Mouse (Mus musculus) right cerebral cortex, postnatal 4 days (tissue): ENCODE measurements around the gene Rab21.
"Not testable (repeated sequence)": the region's sequence is repeated elsewhere in the genome, so short reads cannot be mapped to it uniquely, and the experiment has no call there.

Experiments
- DNase-seq: peaks from one replicate; pipeline ENCODE4 v3.0.0-alpha.2; 2022

The Rab21 gene

GRCm38 (mm10) chr10:115323295-115323694 is 7.9 kb upstream of the Rab21 start:
- peak; percentile 72 for DNase-seq

DNA sequence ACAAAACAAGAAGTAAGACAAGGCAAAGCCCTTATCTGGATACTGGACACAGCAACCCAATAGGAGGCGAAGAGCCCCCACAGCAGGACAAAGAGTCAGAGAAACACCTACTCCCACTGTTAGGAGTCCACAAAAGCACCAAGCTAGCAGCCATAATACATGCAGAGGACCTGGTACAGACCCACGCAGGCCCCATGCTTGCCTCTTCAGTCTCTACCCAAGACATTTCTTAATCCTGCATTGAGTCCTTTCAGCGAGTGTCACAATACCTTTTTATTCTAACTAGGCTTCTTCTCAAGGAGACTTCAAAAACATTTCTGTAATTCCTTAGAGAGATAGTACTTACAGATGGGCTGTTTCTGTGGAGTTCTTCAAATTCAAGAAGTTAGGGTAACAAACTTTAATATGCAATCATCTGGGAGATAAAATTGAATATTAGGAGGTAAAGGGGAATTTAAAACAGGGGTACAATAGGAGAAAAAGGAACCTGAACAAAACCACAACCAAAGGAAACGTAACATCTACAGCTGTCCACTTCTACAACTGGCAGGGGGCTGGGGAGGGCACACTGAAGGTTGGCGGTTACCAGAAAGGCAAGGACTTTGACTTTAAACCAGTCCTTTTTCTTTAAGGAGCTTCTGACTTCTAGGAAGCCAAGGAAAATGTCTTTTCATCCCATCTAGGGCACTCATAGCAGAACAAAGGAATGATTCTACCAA is 6.1 kb upstream of the Rab21 start:
- DNase-seq = no peak

DNA sequence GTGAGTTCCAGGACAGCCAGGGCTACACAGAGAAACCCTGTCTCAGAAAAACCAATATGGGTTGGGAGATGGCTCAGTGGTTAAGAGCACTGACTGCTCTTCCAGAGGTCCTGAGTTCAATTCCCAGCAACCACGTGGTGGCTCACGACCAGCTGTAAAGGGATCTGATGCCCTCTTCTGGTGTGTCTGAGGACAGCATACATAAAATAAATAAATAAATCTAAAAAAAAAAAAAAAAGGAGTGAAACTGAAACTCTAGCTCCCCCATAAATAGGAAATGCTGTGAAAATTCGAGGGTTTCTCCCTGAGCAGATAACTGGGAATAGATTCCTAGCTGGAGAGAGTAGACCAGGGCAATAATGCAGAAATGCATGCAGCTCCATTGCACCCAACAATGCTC is 3.0 kb upstream of the Rab21 start:
- not testable (repeated sequence) for DNase-seq

DNA sequence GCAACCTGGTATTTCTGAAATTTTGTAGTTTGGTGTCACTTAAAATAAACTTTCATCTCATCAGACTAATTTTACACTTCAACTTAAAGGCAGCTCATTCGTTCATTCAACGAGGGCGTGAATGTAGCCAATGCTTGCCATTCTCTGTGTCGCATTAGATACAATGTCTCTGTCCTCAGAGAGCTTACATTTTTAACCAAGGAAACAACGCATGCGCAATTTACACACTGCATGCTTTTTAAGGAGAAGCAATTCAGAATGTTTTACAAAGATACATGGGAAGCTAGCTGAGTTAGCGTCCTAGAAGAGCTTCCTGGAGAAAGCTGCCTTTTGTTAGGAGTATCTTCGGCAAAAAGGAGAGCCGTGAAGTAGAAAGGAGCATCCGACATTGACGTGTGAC is 919 bp upstream of the Rab21 start:
- DNase-seq = no peak

DNA sequence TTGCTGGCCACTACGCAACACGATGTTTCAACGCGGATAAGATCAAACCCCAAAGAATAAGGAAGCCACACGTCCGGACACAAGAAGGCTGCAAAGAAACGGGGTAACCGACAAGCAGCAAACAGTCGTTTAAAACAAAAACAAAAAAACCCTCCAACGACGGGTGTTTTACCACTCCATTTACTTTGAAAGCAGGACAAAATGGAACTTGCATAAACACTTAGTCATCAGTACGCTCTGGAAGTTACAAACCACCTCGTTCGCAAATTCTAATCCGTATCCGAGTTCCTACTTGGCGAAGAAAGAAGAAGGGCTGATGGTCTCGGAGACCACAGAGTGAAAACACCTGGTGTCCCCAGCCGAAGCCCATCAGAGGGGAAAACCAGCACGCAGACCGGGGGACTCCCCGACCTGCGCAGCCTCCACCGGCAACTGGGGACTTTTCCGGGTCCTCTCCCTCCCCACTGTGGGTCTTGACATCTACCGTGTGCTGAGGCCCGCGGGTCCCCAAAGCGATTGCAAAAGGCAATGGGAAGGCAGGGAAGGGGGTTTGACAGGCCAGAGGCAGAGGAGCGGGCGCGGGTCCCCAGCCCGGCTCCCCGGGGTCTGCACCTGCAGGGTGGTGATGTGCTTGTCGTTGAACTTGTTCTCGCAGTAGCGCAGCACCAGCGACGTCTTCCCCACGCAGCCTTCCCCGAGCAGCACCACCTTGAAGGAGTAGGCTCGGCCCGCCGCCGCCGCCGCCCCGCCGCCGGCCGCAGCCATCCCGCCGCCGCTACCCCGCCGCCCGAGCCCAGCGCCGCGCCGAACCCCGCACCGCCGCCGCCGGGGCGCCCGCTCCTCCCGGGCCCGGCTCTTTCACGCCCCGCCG is 577 bp downstream of the Rab21 start:
- peak; percentile 53 for DNase-seq

GRCm38 (mm10) chr10:115314287-115314581 is 1.2 kb downstream of the Rab21 start:
- no peak for DNase-seq

DNA sequence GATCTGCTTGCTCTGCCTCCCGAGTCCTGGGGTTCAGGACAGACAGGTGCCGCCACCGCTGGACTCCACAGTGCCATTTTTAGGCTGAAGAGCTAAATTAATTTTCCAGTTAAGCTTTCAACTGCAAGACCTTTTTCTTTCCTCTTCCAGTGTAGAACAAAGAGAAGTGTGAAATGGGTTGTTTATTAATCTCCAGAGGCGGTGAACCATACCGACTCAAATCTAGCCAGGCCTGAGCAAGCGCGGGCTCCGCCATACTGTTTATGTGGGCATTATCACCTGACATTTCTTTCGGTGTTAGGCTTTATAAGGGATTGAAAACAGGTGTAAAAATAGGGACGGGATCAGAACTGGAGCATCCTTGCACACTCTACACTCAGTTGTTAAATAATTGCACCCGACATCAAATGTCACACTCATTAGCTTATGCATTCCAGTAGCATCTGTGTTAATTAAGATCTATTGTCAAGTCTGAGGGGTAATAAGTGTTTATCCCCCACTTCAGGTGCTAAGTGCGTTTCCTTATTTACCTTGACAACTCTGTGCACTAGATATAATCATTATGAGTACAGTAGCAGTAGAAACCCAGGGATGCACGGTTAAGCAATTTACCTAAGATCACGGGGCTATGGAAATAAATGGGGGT is 1.6 kb downstream of the Rab21 start:
- DNase-seq = no peak

GRCm38 (mm10) chr10:115312732-115313131 is 2.7 kb downstream of the Rab21 start:
- no peak for DNase-seq

DNA sequence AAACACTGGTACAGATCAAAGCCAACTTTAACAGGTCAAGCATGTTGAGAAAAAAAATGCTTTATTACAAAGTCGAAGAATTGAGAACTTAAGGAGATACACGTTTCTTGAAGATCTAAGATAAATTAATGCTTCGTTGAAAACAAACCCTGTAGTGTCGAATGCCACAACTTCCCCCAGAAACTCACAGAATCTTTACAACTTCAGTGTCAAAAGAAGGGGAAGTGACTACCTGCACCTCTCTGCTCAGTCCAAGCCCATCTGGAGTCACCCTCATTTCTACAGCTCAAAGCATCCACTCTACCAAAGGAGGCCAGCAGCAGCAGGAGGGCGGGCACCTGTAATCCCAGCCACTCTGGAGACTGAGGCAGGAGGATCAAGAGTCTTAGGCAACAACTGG is 3.2 kb downstream of the Rab21 start:
- no peak for DNase-seq

DNA sequence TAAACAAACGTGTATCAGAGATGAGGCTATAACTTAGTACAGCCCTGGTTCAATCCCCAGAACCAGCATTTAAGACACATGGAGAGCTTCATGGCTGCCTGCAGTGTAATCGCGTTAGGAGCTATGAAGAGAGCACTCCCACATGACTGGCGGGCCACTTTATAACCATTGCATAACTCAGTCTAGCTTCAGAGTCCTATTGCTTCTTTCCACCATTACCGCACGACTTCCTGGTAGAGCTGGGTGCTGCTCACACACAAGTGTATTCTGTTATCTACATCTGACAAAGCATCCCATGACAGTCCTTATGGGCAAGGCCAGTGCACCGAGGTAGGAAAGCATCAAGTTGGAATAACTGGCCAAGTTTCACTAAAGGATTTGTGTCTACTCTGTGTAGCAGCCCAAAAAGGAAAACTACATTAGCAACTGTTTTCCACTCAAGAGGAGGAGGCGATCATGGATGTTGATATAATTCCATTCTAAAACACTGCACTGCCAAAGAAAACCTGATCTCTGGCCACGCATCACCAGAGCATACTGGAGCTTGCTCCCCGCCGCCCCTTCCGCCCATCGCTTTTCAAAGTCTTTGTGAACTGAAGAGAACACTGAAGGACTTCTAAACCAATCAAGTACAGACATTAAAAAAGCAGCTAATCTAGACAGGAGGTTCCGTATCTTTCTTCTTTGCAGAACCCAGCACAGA is 4.0 kb downstream of the Rab21 start:
- no peak for DNase-seq

DNA sequence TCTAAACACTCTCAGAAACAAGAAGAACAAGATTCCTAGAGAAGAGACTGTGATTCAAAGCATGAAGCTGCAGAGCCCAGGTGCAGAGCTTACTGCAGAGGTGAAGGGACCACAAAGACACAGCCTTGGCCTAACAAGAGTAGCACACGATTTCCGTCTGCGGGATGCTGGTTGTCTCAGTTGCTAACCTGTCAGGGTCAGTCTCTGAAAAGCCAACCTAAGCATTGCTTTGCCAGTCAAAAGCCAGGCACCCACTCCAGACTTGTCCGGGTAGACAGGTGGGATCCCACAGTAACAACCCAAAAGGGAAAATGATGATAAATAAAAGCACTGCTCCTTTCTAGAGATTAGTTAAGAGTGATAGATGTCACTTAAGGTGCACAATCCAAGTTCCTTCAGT is 6.2 kb downstream of the Rab21 start:
- DNase-seq = no peak

- DNase-seq = no peak
Measured at GRCm38 (mm10) chr10:115307331-115307875, 8.0 kb downstream of the Rab21 start.

DNA sequence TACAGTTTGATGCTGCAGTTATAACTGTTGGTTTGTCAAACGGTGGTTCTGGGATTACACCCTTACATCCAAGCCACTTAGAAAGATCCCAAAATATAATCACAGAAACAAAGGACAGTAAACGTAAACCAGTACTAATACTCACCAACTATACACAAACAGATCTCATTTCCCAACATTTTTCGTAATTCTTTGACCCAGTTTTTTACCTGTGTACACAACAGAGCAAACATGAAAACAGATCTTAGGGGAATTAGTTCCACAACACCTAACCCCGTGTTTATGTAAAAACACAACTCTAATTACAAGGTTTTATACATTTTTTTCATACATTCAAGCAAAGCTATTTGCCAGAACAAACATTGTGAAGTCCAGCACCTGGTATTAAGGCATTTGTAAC is 16.7 kb downstream of the Rab21 start:
- DNase-seq = no peak

- DNase-seq = no peak
Measured at GRCm38 (mm10) chr10:115297582-115297981, 17.8 kb downstream of the Rab21 start.

DNA sequence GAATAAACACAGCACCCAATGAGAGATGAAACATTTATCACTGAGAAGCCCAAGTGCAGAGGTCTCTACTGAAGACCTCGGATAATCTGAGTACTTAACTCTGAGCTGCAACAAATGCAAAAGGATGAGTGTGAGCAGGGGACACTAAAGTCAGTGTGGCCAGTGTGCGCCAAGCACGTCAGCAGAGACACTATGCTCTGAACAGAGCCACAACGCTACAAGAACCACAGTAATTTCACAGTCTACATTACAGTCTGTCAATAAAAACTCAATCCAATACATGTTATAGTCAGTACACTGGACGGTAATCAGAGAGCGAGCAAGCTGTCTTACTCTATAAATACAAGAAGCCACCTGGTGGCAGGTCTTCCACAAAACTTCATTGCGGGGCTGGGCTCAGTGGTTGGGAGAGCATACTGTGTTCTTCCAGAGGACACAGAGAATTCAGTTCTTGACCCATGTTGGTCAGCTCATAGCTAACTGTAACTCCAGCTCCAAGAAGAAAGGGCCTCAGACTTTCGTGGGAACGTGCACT is 18.9 kb downstream of the Rab21 start:
- no peak for DNase-seq

DNA sequence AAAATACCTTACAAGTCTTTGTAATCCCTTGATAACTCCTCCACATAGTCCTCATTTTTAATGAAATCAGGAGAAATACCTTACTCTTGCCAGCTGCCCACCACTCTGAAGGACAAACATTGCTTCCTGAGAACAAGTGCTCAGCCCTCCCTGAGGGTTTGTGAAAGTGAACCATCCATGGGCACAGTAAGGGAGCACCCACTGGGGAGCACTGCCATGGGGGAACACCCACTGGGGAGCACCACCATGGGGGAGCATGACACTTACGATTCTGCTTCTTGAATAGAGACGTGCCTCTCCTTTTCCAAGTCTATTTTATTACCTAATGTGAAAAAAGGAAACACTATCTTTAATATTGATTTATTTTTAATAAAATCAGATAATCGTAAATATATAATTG is 20.2 kb downstream of the Rab21 start:
- no peak for DNase-seq

DNA sequence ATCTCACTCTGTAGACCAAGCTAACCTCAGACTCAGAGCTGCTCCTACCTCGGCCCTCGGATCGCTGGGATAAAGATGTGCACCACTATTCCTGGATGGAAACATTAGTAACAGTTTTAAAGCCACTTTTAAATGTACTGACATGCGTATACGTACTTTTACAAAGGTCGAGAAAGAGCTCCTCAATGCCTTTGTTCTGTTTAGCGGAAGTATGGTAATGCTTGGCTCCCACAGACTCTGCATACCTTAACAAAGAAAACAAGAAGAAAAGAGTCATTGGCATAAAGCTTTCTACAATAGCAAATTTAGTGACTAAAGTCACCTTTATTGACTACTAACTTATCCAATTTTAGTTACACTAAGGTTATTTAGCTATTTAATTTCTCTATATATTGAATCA is 20.7 kb downstream of the Rab21 start:
- DNase-seq = no peak

DNA sequence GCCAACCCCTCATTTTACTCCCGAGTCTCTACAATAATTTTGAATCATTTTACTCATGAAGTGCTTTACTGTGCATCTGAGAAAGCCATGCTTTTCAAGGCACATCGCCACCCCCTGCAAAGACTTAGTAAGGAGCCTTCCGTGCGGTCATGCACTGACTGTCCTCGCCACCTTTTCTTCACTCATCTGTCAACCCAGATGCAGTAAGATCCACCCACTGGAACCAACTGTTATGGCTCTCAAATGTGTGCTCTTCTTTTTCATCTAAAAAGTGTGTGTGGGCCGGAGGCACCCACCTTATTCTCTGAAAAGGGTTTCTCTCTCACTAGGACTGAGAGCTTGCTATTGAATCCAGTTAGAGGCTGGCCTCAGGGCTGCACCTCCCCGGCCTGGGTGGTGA is 21.4 kb downstream of the Rab21 start:
- DNase-seq = no peak

DNA sequence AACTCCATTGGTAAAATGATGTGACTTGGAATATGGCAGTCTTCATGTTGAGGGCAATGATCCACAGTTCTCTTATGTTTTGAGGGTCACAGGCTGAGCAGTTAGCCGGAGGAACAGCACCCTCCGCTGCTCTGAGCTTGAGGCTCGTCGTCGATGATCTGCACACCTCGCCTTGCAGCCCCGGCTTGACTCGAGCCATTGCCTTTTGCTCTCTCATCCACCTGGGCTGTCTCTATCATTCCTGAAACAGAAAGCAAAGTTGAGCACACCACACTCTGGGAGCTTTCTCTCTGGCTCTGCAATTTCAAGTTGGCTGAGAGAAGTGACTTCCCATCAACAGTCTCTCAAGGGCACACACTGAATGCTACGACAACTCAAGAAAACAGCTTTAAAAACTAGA is 24.7 kb downstream of the Rab21 start:
- DNase-seq = no peak

DNA sequence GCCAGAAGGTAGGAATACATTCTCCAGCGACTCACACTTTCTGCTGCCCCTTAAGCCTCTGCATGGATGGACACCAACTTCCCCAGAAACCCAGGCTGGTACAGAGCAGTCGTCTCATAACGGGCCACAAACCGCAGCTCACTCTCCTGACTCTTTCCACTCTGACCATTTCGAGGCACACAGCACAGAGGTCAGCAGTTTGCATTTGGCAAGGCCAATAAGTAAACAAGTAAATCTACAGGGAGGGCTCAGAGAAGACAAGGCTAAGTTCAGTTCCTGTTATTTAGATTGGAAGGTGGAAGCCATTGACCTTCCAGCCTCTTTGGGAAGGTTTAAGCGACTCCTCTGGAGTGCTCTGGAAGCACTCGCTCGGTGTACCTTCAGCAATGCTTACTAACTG is 26.5 kb downstream of the Rab21 start:
- no peak for DNase-seq

DNA sequence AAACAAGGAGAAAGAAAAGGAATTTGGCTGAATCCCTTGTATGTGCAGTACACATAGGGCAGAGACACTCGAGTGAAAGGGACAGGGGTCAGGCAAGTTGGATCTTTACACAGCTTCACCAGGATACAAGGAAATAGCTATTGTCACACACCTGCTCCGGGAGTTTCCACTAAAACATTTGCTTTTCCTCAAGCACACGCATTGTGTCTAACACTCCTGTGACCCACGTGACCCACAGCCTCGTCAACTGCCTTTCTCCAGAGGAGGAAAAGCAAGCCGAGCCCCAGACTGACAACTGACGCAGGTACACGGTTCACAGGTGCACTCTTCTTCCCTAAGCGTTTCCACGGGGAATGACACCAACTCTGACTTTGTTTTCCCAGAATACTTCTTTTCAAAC is 31.2 kb downstream of the Rab21 start:
- no peak for DNase-seq

DNA sequence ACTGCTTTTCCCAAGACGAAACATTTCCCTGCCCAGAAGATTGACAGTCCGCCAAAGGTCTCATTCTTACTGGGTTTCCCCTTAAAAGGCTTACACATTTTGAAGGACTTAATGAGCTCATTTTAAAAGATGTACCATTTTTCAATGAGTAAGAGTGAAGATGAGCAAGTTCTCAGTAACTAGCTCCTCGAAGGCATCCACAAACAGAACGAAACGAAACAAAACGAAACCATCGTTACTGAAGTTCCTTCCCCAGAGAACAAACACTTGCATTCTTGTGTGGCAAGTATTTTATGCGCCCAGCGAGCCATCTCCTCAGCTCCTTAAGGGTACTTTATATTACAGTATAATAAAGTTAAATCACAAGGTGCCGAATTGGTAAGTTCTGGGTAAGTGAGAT is 34.0 kb downstream of the Rab21 start:
- no peak for DNase-seq

DNA sequence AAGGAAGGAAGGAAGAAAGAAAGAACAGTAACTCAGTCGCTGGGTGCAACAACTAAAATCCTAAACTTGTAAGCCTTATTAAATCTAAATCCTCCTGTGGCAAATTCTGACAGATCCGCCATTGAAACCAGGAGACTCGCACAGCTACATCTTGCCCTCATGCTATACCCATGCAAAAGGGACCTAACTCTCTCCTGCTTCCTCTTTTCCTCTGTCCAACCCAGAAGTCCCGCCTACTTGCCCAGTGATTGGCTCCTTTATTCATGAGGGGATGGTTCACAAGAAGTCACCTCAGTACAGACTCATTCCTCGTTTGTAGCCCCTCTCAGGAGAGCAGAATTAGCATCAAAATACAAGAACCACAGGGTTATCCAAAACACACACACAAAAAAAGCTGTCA is 43.7 kb downstream of the Rab21 start:
- no peak for DNase-seq
